Mouse (Mus musculus): ENCODE measurements around the gene Fam98b.

- TF ChIP-seq REST (IDR thresholded peaks at IDR 0.05; ENCODE audit: insufficient read depth, insufficient read length), result no peak
- TF ChIP-seq E2F4 (IDR thresholded peaks at IDR 0.05; ENCODE audit: insufficient read depth), result no peak
- no peak for TF ChIP-seq POLR2A (IDR thresholded peaks at IDR 0.05; ENCODE audit: insufficient read length, low read depth)
- no peak for TF ChIP-seq POLR2AphosphoS2 (IDR thresholded peaks at IDR 0.05; ENCODE audit: insufficient read length, low read depth)
- TF ChIP-seq MAX (IDR thresholded peaks at IDR 0.05; ENCODE audit: low read depth), result no peak
- TF ChIP-seq CEBPB (IDR thresholded peaks at IDR 0.05; ENCODE audit: insufficient read depth, poor library complexity, severe bottlenecking), result no peak
- TF ChIP-seq SRF (IDR thresholded peaks at IDR 0.05; ENCODE audit: control insufficient read depth, insufficient read length, low read depth), result no peak
- no peak for TF ChIP-seq TCF12 (IDR thresholded peaks at IDR 0.05; ENCODE audit: insufficient read depth, poor library complexity, severe bottlenecking)
- no peak for TF ChIP-seq MYOD1 (IDR thresholded peaks at IDR 0.05; ENCODE audit: control insufficient read depth in 1 of 3, insufficient read length in 2 of 3, low read depth in 2 of 3)
Observed at GRCm38 (mm10) chr2:117307959-117308358, 58.4 kb downstream of the Fam98b start.

Measured in myocyte (in vitro differentiated cells).